Mouse (Mus musculus) bone marrow macrophage, adult 2 months (primary cell): ENCODE data around the gene Grid1.

Experiments used
- CTCF ChIP-seq: IDR thresholded peaks from 2 replicates; pipeline ENCODE4 v1.5.1; 2012; ENCODE audit warnings: low read depth, mild to moderate bottlenecking, low read length, moderate library complexity
- POLR2A ChIP-seq: IDR thresholded peaks from 2 replicates; pipeline ENCODE4 v1.6.1; 2012; ENCODE audit warnings: mild to moderate bottlenecking, low read depth, low read length, borderline replicate concordance

- no peak for TF ChIP-seq POLR2A
- TF ChIP-seq CTCF: no peak
Measured at GRCm38 (mm10) chr14:34774231-34774630, 45.7 kb upstream of the Grid1 start.
